ENCODE assay signal across 1 mouse cellular context in the genomic region with DNA sequence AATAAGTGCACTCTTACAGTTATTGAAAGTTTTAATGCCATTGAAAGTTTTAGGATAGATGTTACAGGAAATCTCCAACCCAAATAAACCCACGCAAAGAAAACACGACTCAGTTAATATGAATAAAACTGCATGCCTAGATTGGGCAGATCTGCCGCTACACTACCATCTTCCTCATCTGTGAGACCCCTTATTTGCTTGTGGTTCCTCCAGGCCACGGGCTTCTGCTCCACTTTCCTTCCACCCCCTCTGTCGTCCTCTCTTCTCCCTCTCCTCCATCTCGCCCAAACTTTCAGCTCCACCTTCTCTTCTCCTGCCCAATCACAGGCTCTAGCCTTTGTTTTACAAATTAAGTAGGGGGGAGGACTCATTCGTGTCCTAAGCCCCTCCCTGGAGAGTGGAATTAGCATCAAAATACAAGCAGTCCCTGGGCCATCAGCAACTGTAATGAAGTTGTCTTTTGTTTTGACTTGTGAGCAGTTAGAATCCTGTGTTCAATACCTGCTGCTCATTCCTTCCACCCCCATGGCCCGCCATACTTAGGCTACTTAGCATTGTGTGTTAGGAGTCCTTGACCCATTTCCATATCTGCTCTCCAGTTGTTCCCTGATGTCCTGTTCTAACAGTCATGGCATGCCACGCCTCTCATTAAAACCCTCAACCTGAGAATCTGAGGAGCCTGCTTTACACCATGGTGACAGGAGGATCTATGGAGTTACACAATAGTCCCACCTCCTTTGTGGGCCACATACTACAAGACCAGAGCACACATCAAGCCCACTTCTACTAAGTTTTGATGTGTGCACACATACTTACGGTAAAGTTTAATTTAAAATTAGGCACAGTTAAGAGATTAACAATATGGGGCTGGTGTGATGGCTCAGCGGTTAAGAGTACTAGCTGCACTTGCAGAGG.
A peak's percentile ranks its signal among the peaks of the same experiment; 100 is the strongest.
TF ChIP-seq lines count a peak whose summit lies in the region.

No protein-coding gene starts in this region.

TF ChIP-seq in ES-E14, 5 proteins besides CTCF, POLR2A, EP300 and RAD21:
- TF ChIP-seq HCFC1 (IDR thresholded peaks at IDR 0.05; ENCODE audit: borderline replicate concordance, insufficient read depth, low read length) (no peak), MAFK (IDR thresholded peaks at IDR 0.05; ENCODE audit: insufficient read depth, low read depth, low read length) (0 out of 2 replicates have a peak, but pooled peaks have one; percentile 27), CHD2 (IDR thresholded peaks at IDR 0.05; ENCODE audit: low read depth, low read length) (0 out of 2 replicates have a peak, but pooled peaks have one; percentile 16)
